Mouse (Mus musculus) MN1 (cell line): ENCODE measurements around the gene Tnfsf9.

Experiments
- DNase-seq: peaks from one replicate; pipeline ENCODE4 v3.0.0-alpha.2; 2016; ENCODE audit warnings: low spot score

Gene Tnfsf9

GRCm38 (mm10) chr17:57105181-57106034 lies at the start of gene Tnfsf9:
Gene Tnfsf9, plus strand, starts transcription at chr17:57105325.
- DNase-seq, result no peak

- DNase-seq, result no peak
These were observed 48.9 kb upstream of the Tnfsf9 start for GRCm38 (mm10) chr17:57056246-57056645.

DNA sequence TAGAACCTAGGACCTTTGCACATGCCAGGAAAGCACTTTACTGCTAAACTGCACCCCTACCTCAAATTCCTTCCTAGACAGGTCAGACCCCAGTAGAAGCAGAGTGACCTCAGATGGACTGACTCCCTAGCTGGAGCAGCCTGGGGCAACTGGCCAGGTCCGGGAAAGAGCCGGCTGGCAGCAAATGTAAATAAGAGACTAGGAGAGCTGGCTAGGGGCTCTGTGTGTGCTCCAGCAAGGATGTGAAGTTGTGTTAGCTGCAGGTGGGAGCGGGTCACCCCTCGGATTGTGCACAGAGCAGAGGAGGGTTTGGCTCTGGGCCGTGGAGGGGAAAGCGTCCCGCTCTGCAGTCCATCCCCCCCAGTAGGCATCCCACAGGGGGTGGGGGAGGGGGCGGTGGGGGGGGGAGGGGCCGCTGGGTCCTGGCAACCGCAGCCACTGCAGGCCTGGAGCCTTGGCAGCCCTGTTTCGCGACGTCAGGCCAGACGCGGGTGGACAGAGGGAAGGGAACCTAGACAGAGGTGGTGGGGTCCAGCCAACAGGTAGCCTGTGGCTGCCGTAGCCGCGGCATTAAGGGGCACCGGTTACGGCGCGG lies 46.1 kb upstream of the Tnfsf9 start, which contains the start of gene Crb3:
Gene Crb3, plus strand, starts transcription at position 215 of the 595 bp plus-strand sequence.
- DNase-seq, result peak; percentile 56

DNA sequence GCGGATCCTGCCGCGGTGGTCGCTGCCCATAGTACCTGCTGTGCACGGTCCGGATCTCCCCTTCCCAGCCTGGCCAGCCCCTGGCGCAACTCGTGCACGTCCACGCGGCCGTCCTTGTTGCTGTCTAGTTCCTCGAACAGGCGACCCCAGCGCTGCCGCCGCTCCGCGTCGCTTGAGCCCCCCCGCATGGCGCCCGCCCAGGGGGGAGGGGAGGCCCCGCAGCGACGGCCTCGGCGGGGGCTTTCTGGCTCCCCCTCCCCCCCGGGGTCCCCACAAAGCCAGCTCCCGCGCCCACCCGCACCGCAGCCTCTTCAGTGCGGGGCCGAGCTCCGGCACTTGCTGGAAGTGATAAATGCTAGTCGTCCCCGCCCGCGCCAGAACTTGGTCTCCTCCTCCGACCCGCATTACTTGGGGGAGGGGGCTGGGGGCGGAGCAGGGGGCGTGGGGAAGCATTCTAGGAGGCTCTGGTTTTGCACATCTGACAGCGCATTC lies 45.6 kb upstream of the Tnfsf9 start, which contains the start of gene Slc25a23:
Gene Slc25a23, minus strand, starts transcription at position 378 of the 492 bp plus-strand sequence.
- DNase-seq, result peak; percentile 88

DNA sequence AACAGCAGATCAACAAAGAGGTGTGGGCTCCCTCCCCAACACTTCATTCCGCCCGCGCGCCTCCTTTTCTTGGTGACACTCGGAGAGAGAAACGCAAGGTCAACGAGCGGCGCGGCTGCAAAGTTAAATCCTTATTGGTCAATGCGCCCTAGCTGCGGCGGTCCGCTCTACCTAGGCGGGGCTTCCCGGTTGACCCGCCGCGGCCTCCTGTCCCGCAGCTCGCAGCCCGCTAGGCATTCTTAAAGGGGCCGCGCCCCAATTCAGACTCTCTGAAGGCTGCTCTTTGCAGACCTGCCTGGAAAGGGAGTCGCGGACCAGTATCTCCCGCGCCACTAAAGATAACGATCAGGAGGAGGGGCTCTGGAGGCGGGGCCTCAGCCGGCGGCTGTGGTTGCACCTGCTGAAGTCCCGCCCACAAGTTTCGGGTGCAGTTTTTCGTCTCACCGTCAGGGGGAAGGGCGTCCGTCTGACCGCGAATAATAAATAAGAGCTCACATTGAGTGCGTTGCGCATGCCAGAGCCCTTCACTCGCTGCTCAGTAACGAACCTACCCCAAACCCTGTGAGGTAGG lies 44.8 kb upstream of the Tnfsf9 start:
- peak; percentile 98 for DNase-seq

DNA sequence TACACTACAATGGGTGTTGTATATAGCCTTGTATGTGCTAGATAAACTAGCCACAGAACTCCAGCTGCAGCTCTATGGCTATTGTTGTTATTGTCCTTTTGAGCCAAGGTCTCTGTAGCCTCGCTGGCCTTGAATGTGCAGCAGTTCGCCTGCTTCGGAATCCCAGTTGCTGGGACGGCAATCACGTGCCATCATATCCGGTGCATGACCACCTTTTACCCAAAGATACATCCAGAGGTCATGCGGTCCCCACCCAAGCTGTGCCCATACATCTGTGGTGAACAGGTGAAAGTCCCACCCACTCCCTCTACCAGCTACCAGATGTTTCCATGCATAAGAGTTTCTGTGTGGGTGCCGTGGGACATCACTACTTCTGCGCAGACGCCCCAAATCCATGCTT lies 44.1 kb upstream of the Tnfsf9 start:
- DNase-seq, result no peak

DNA sequence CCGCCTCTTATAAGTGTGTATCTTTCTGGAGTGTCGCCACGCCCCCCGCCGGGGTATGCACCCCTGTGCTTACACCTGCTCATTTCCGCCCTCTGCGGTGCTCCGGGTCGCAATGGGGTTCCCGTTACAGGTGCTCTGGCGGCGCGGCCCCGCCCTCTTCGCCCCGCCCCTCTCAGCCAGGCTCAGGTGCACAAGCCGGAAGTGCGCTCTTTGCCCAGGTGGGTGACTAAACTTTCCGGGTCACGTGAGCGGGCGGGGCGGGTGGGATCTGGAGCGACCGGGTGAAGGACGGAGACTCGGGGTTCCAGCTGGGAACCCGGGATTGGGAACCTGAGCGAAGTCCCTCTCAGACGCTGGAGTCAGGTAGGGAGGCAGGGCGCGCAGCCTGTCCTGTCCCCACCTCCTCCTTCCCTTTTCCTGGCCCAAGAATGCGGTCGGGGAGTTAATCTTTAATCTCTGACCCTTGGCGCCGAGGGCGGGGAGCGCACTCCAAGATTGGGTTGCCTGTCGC lies 43.1 kb upstream of the Tnfsf9 start:
- DNase-seq, result no peak

DNA sequence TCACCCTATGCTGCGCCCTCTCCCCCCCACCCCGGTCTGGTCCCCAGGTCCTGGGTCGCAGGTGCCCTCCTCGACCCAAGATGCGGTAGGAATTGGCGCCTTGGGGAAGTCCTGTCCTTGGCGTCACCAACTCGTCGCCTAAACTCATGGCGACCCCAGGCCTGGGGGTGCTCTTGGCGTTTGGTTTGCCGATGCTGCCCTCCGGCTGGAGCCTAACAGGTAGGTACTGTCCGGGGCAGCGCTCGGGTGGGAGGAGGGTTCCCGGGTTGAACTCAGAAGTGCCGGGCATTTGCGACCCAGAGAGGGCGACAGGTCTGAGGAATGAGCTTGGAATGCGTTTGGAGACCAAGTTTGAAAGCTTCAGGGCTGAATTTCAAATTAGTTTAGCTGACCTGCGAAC lies 42.6 kb upstream of the Tnfsf9 start:
- no peak for DNase-seq

DNA sequence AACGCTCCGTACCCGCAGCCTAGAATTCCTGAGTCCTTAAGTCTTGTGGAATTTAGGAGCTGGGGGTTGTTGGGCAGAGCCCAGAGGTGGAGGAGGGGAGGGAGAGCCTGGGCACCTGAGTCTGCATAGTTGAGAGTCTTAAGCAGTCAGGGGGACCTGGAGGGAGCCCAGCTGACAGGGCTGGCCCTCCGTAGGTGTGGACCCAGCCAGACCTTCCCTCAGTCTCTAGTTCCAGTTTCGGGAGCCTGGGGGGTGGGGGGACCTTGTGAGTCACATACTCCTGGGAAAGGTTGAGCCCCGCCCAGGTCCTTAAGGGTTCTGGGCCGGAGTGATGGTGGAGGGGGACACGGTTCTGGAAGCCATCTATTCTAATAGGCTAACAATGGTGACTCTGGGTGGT lies 42.1 kb upstream of the Tnfsf9 start:
- no peak for DNase-seq

DNA sequence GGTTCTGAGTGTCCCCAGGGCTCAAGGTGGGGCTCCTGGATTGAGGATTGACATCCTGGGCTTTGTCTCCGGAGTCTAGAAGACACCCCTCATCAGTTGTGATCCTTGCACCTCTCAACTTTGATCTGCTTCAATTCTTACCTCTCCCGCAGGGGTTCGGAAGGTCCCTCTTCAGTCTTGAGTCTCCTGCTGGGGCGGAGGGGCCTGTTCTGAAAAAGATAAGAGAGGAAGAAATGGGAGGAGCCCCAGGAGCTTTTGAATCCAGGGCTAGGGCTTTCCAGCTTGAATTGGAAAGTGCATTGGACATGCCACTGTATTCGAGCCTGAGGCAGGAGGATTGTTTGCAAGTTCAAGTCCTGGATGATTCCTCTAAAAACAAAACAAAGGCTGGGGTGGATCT lies 38.2 kb upstream of the Tnfsf9 start:
- DNase-seq, result no peak

DNA sequence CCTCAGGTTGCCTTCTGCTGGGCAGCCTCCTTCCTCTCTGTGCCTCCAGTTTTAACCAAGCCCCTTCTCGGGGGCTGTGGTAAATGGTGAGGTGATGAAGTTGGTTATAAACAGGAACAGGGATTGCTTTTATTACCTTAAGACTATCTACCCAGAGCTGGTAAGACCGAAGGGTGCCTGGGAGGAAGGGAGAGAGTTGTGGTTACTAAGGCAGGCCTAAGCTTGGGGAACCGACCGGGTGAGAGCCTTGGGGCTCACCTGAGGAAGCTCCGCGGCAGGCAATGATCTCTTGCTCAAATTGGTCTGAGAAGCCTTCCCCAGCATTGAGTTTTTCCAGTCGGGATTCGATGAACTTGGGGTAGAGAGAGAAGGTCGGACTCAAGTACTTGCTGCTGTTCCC lies 34.9 kb upstream of the Tnfsf9 start:
- DNase-seq, result no peak

DNA sequence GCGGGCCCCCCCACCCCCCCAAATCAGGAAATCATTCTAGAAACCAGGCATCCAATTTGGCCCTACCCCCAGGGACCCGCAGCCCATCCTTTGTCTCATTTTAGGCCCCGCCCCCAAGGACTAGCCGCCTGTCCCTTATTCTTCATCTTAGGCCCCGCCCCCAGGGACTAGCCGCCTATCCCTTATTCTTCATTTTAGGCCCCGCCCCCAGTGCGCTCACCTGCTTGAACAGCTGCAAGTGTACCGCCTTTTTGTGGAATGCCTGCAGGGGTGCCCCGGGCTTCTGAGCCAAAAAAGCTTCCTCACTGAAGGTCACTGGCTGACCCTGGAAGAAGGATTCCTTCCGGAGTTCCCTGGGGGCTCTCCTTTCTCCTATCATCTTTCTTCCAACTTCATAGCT lies 34.4 kb upstream of the Tnfsf9 start:
- DNase-seq, result no peak

GRCm38 (mm10) chr17:57076916-57077315 lies 28.2 kb upstream of the Tnfsf9 start:
- no peak for DNase-seq

DNA sequence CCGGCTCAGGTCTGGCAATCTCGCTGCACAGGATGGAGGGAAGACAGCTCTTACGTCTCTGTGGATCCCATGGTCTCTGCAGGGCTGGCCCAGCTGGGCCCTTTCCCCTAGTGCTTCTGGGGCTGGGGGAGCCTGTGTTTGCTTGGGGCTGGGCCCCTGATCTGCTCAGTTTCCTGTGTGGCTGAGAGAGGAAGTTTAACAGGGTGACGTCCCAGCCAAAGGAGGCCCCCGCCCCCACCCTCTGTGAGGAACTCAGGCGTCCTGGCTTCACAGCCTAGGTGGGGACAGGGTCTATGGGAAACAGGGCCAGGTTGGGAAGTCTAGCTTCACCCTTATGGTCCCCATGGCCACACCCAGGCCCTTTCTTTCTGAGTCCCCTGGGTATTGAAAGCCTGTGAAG lies 26.8 kb upstream of the Tnfsf9 start, which contains the start of gene Dennd1c:
Gene Dennd1c, minus strand, starts transcription at position 179 of the 400 bp plus-strand sequence.
- no peak for DNase-seq

DNA sequence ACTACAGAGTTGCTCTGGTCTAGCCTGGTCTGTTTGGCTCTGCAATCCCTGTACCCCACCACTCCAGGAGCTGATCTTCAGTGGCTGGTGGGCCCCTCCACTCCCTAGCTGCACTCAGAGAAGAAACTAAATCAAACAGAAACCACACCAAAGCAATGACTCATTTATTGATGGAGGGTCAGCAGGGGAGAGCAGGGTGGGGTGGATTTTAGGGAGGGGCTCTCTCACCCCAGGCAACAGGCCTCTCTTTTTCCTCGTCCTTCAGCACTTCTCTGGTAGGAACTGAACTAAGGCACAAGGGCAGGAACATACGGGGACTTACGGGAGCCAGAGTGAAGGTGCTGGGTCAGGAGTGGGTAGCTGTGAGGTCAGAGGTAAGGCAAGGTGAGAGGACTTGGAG lies 25.2 kb upstream of the Tnfsf9 start:
- no peak for DNase-seq

- no peak for DNase-seq
These were observed 23.8 kb upstream of the Tnfsf9 start for GRCm38 (mm10) chr17:57081234-57081842.

GRCm38 (mm10) chr17:57082481-57082880 lies 22.6 kb upstream of the Tnfsf9 start:
- DNase-seq, result no peak

DNA sequence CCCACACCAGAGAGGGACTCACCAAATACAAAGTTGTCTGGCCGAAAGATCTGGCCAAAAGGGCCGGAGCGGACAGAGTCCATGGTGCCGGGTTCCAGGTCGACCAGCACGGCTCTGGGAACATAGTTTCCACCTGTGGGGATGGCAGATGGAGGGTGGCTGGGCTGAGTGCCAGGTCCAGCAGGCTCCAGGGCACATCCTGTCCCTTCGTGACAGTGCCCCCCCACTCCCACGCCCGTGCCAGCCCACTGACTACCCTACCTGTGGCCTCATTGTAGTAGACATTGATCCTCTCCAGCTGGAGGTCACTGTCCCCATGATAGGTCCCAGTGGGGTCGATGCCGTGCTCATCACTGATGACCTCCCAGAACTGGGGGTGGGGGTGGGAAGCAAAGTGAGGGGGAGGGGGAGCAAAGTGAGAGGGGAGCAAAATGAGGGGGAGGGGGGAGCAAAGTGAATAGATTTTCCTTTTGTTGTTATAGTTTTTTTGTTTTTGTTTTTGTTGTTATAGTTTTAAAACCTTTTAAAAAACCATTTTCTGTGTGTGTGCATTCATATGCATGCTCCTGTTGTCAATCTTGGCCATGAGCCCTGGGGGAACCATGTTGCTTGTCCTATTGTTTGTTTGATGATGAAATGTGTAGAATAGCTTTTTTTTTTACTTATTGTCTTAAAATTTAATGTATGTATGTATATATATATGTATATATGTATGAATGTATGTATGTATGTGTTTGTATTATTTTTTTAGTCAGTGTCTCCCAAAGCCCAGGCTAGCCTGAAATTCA lies 19.0 kb upstream of the Tnfsf9 start:
- DNase-seq, result no peak

GRCm38 (mm10) chr17:57087049-57087832 lies 17.9 kb upstream of the Tnfsf9 start, which contains the start of gene Tubb4a:
Gene Tubb4a, minus strand, starts transcription at chr17:57087782.
- no peak for DNase-seq

DNA sequence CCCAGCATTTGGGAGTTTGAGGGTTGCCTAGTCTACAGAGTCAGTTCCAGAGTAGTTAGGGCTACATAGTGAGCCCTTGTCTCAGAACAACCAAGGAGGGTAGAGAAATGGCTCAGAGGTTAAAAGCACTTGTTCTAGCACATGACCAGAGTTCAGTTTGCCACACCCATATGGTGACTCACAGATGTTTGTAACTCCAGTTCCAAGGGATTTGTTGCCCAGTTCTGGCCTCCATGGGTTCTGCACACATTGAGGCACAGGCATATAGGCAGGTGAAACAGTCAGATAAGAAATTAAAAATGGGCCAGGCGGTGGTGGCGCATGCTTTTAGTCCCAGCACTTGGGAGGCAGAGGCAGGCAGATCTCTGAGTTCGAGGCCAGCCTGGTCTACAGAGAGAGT lies 10.9 kb upstream of the Tnfsf9 start:
- no peak for DNase-seq
